Mouse (Mus musculus): Measurements from ENCODE around the gene Olfr1164.

Olfr1164 gene

GRCm38 (mm10) chr2:88093866-88094265 is at the start of gene Olfr1164:
Gene Olfr1164, minus strand, starts transcription at chr2:88093966.
- no peak for DNase-seq (ENCODE audit: low read depth)

GRCm38 (mm10) chr2:88128172-88128571 is 34.4 kb upstream of the Olfr1164 start, which contains the start of gene Olfr1166:
Gene Olfr1166, minus strand, starts transcription at chr2:88128272.
- no peak for DNase-seq (ENCODE audit: low read depth)

GRCm38 (mm10) chr2:88071730-88072129 is 22.0 kb downstream of the Olfr1164 start, which contains the start of gene Olfr1163:
Gene Olfr1163, minus strand, starts transcription at chr2:88071830.
- DNase-seq (ENCODE audit: low read depth), result no peak

GRCm38 (mm10) chr2:88063587-88063986 is 30.2 kb downstream of the Olfr1164 start:
- DNase-seq (ENCODE audit: low read depth), result no peak

GRCm38 (mm10) chr2:88051029-88051428 is 42.7 kb downstream of the Olfr1164 start, which contains the start of gene Olfr1162:
Gene Olfr1162, minus strand, starts transcription at chr2:88051129.
- no peak for DNase-seq (ENCODE audit: low read depth)

Data from NIH3T3 (cell line).